Mouse (Mus musculus) CD4-positive helper T cell, adult 2 months (primary cell): ENCODE results near the gene Parp6.
A peak's percentile ranks its signal among the peaks of the same experiment; 100 is the strongest.

Experiments
- DNase-seq: peaks from one replicate; pipeline ENCODE4 v3.0.0-alpha.2; 2012; ENCODE audit warnings: low read depth, missing footprints, low spot score

Parp6 gene

GRCm38 (mm10) chr9:59655958-59656634 lies 39.0 kb downstream of the Parp6 start, which contains the start of gene Pkm:
Gene Pkm (plus strand): TSS chr9:59656368.
- DNase-seq: peak; percentile 100

GRCm38 (mm10) chr9:59656635-59657617 lies 39.8 kb downstream of the Parp6 start:
- DNase-seq: peak; percentile 85

GRCm38 (mm10) chr9:59658146-59658545 lies 41.1 kb downstream of the Parp6 start:
- peak; percentile 44 for DNase-seq

- peak; percentile 91 for DNase-seq
Measured at GRCm38 (mm10) chr9:59659036-59660026, 42.2 kb downstream of the Parp6 start.

GRCm38 (mm10) chr9:59660421-59660820 lies 43.3 kb downstream of the Parp6 start:
- DNase-seq: no peak

GRCm38 (mm10) chr9:59661298-59661975 lies 44.4 kb downstream of the Parp6 start:
- DNase-seq: no peak

GRCm38 (mm10) chr9:59663226-59663625 lies 46.1 kb downstream of the Parp6 start:
- DNase-seq: no peak

- DNase-seq: no peak
Measured at GRCm38 (mm10) chr9:59663957-59664356, 46.9 kb downstream of the Parp6 start.

- DNase-seq: no peak
Measured at GRCm38 (mm10) chr9:59664664-59665256, 47.7 kb downstream of the Parp6 start.

- DNase-seq: no peak
Measured at GRCm38 (mm10) chr9:59666016-59666415, 48.9 kb downstream of the Parp6 start.

- no peak for DNase-seq
Measured at GRCm38 (mm10) chr9:59666813-59667212, 49.7 kb downstream of the Parp6 start.

- DNase-seq: no peak
Measured at GRCm38 (mm10) chr9:59667250-59667649, 50.2 kb downstream of the Parp6 start.

- no peak for DNase-seq
Measured at GRCm38 (mm10) chr9:59667904-59668303, 50.8 kb downstream of the Parp6 start.

GRCm38 (mm10) chr9:59668473-59668872 lies 51.4 kb downstream of the Parp6 start:
- DNase-seq: no peak

- DNase-seq: peak; percentile 30
Measured at GRCm38 (mm10) chr9:59669172-59669571, 52.1 kb downstream of the Parp6 start.

- DNase-seq: no peak
Measured at GRCm38 (mm10) chr9:59672195-59672894, 55.3 kb downstream of the Parp6 start.

- no peak for DNase-seq
Measured at GRCm38 (mm10) chr9:59673427-59673826, 56.3 kb downstream of the Parp6 start.

GRCm38 (mm10) chr9:59675598-59675997 lies 58.5 kb downstream of the Parp6 start:
- DNase-seq: no peak

GRCm38 (mm10) chr9:59678313-59678712 lies 61.2 kb downstream of the Parp6 start:
- DNase-seq: peak; percentile 51
